Mouse (Mus musculus) midbrain, embryonic 12.5 days (tissue): ENCODE results near the gene Ddx46. TPM values are rescaled to one million over a fixed set of nuclear protein-coding genes. Genes with fewer than 3 reads are reported as not detected.
"Not testable (repeated sequence)": the region's sequence is repeated elsewhere in the genome, so short reads cannot be mapped to it uniquely, and the experiment has no call there.

Source experiments
- ATAC-seq: fragments of 200-750 bp; cut with Nextera tagmentation; 2 replicates; pipeline ENCODE4 v1.8.0; 2017; ENCODE audit warnings: low read depth, moderate TSS enrichment, moderate library complexity; ENCODE audit not compliant: low FRiP score
- H3K27ac ChIP-seq: fragments of 300-500 bp; sonication (generic); replicated peaks from 2 replicates; pipeline ENCODE4 v1.5.1; 2016; ENCODE audit warnings: mild to moderate bottlenecking
- H3K27me3 ChIP-seq: fragments of 300-500 bp; sonication (generic); 2 replicates; pipeline ENCODE4 v1.6.1; 2016; ENCODE audit warnings: mild to moderate bottlenecking
- H3K36me3 ChIP-seq: fragments of 300-500 bp; sonication (generic); 2 replicates; pipeline ENCODE4 v1.6.1; 2016
- H3K4me1 ChIP-seq: fragments of 300-500 bp; sonication (generic); 2 replicates; pipeline ENCODE4 v1.6.1; 2016
- H3K4me2 ChIP-seq: fragments of 300-500 bp; sonication (generic); replicated peaks from 2 replicates; pipeline ENCODE4 v1.6.1; 2016; ENCODE audit warnings: mild to moderate bottlenecking, moderate library complexity
- H3K4me3 ChIP-seq: fragments of 300-500 bp; sonication (generic); 2 replicates; pipeline ENCODE4 v1.5.1; 2016; ENCODE audit warnings: mild to moderate bottlenecking
- H3K9ac ChIP-seq: fragments of 300-500 bp; sonication (generic); replicated peaks from 2 replicates; pipeline ENCODE4 v1.6.1; 2016; ENCODE audit warnings: mild to moderate bottlenecking, moderate library complexity
- H3K9me3 ChIP-seq: fragments of 300-500 bp; sonication (generic); 2 replicates; pipeline ENCODE4 v1.6.1; 2016; ENCODE audit warnings: mild to moderate bottlenecking
- WGBS: fragments of 180-500 bp; shearing (Covaris S2); methylation state at CpG from one replicate; pipeline ENCODE4 v1.1.7; 2016; 5-methylcytosine and 5-hydroxymethylcytosine counted together
- polyA plus RNA-seq: library from polyadenylated mRNA; unstranded; fragments of >200 nt; fragmentation: Nextera tagmentation; extraction: Ambion mirVana; gene quantifications from 2 replicates; pipeline ENCODE4 v1.2.1, GENCODE M21; 2016

The Ddx46 gene
- polyA plus RNA-seq, 1 experiment from 2014 or later = 43.0 TPM

DNA sequence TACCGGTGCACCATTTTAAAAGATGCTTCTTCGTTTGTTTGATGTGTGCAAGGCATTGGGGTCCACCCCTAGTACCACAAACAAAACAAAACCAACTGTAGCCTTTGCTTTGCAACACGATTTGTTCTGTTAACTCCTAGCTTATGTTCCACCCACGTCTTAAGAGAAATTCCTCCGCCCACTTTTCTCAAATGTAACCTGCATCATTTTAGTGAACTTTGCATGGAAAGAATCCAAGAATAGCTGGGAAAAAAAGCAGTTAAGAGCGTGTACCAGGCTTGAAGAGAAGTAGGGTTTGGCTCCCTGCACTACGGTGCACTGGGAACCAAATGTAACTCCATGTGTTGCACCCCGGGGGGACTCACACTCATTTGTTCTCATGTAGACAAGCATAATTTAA lies 59.3 kb downstream of the Ddx46 start:
- 21% methylated on average over 8 of the region's 8 CpGs for WGBS
- peak overlapping the region; percentile 100 for H3K9ac ChIP-seq
- no peaks in the 10 kb centered on the region for H3K27me3 ChIP-seq
- ATAC-seq = no peak
- H3K4me1 ChIP-seq = peaks cover 22% of the 10 kb centered on the region
- peak overlapping the region; percentile 87 for H3K4me2 ChIP-seq
- H3K36me3 ChIP-seq = peaks cover 9% of the 10 kb centered on the region
- H3K4me3 ChIP-seq = peak overlapping the region; percentile 100
- H3K9me3 ChIP-seq = no peaks in the 10 kb centered on the region
- H3K27ac ChIP-seq = no peak overlapping the region

DNA sequence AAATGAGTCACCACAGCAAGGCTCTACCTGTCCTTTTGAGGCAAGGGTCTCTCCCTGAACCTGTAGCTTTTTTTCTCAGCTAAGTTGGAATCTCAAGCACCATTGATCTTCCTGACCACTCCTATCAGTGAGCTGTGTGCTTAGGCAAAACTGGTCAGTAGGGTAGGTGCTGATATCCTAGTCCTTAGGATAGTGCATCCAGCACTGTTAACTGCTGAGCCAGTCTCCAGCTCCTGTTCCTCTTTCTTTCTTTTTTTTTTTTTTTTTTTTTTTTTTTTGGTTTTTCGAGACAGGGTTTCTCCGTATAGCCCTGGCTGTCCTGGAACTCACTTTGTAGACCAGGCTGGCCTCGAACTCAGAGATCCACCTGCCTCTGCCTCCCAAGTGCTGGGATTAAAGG lies 61.2 kb downstream of the Ddx46 start:
- not testable (repeated sequence) for H3K9ac ChIP-seq, H3K27ac ChIP-seq, H3K27me3 ChIP-seq, H3K4me2 ChIP-seq, H3K9me3 ChIP-seq, ATAC-seq, H3K4me3 ChIP-seq
- peaks cover 22% of the 10 kb centered on the region for H3K4me1 ChIP-seq
- 75% methylated on average over 1 of the region's 3 CpGs for WGBS
- H3K36me3 ChIP-seq = peaks cover 27% of the 10 kb centered on the region

DNA sequence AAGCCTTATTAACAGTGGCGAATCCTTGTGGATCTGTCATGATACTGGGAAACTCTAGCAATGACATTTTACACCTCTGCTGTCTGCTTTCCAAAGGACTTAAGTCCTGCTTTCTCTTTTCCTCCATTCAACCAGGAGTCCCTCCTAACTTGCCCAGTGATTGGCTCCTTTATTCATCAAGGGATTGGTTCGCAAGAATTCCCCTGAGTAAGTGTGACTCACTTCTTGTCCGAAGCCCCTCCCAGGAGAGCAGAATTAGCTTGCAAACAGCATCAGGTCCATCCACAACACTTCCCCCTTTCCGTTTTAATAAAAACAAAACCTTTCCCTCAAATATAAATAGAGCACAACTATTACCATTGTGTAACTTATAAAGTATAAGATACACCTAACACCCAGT lies 69.5 kb downstream of the Ddx46 start:
- H3K4me2 ChIP-seq = no peak overlapping the region
- no peaks in the 10 kb centered on the region for H3K27me3 ChIP-seq
- peaks cover 6% of the 10 kb centered on the region; the same call in 1 of the 2 replicates for H3K9me3 ChIP-seq
- no peak overlapping the region for H3K4me3 ChIP-seq
- no peaks in the 10 kb centered on the region for H3K4me1 ChIP-seq
- H3K36me3 ChIP-seq = peaks cover 50% of the 10 kb centered on the region
- ATAC-seq = no peak
- H3K9ac ChIP-seq = no peak overlapping the region
- WGBS = 88% methylated on average over 4 of the region's 4 CpGs
- no peak overlapping the region for H3K27ac ChIP-seq

DNA sequence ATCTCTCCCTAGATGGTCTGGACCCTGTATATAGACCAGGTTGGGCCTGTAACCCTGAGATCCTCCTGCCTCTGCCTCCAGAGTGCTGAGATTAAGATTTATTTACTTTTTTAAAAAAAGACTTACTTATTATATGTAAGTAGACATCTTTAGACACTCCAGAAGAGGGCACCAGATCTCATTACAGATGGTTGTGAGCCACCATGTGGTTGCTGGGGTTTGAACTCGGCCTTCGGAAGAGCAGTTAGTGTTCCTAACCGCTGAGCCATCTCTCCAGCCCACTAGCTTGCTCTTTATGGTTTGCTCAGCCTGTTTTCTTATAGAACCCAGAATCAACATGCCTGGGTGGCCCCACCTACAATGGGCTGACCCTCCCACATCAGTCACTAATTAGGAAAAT lies 78.0 kb downstream of the Ddx46 start:
- Histone ChIP-seq H3K4me2 (no peak overlapping the region), H3K9ac (no peak overlapping the region), H3K36me3 (peaks cover 2% of the 10 kb centered on the region; the same call in 1 of the 2 replicates), H3K4me3 (no peak overlapping the region), H3K4me1 (peaks cover 13% of the 10 kb centered on the region; the same call in 1 of the 2 replicates), H3K27ac (no peak overlapping the region), H3K27me3 (no peaks in the 10 kb centered on the region), H3K9me3 (no peaks in the 10 kb centered on the region)
- ATAC-seq = no peak
- WGBS = 98% methylated on average over 3 of the region's 3 CpGs

DNA sequence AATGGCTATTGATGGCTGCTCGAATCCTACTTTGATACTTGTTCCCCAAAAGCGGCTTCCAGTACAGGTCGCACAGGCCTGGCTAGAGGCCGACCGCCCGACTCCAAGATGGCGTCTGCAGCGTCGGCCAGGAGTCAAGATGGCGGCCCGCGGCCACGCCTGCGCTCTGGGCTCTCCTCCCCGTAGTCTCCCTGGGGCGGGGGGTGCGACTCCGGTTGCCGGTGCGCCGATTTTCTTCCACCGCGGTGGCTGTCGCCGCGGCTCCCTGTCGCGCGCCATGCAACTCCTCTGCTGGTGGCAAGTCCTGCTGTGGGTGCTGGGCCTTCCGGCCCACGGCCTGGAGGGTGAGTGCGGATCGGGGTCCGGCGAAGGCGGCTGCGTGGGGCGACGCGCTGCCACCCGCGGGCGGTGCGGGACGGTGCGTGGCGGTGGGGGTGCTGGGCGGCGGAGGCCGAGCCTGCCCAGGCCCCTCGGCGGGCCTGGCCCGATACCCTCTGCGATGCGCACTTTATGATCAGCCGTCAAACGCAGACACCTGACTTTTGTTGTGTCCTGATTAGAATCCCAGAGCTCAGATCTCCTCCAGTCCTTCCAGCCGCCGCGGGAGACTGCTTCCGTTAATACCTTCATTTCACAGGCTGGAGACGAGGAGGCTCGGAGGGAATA lies 79.8 kb downstream of the Ddx46 start, which contains the start of gene Txndc15:
Txndc15 (plus strand) TSS at position 150 of the 666 bp plus-strand sequence.
- WGBS = under 1% methylated on average over 63 of the region's 63 CpGs
- H3K4me2 ChIP-seq = peak within 1 kb of the TSS; percentile 59
- peaks cover 19% of the 10 kb centered on the region for H3K36me3 ChIP-seq
- H3K27ac ChIP-seq = peak within 1 kb of the TSS; percentile 95
- peak within 1 kb of the TSS; percentile 93 for H3K4me3 ChIP-seq
- H3K9ac ChIP-seq = peak within 1 kb of the TSS; percentile 90
- H3K4me1 ChIP-seq = peaks cover 13% of the 10 kb centered on the region; the same call in 1 of the 2 replicates
- H3K9me3 ChIP-seq = no peaks in the 10 kb centered on the region
- peak; percentile 93 for ATAC-seq
- no peaks in the 10 kb centered on the region for H3K27me3 ChIP-seq

DNA sequence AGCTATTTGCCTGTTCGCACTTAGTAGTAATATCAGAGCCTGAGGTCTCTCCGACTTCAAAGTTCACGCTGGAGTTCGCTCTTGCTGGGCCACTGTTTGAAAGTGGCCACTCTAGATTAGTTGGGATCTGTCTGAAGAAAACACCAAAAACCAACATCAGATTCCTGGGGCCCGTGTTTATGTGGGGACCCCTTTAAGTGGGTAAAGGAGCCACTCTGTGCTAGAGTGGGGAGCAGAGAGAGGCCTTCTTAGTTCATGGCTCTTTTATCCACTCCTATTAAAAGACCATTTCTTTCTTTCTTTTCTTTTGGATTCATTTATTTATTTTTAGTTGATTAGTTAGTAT lies 80.3 kb downstream of the Ddx46 start:
- Histone ChIP-seq H3K9me3 (no peaks in the 10 kb centered on the region), H3K4me2 (peak overlapping the region; percentile 59), H3K4me3 (peak overlapping the region; percentile 93), H3K4me1 (peaks cover 13% of the 10 kb centered on the region; the same call in 1 of the 2 replicates), H3K27me3 (no peaks in the 10 kb centered on the region), H3K9ac (peak overlapping the region; percentile 90), H3K36me3 (peaks cover 24% of the 10 kb centered on the region), H3K27ac (peak overlapping the region; percentile 95)
- ATAC-seq = no peak
- WGBS = 11% methylated on average over 5 of the region's 5 CpGs

DNA sequence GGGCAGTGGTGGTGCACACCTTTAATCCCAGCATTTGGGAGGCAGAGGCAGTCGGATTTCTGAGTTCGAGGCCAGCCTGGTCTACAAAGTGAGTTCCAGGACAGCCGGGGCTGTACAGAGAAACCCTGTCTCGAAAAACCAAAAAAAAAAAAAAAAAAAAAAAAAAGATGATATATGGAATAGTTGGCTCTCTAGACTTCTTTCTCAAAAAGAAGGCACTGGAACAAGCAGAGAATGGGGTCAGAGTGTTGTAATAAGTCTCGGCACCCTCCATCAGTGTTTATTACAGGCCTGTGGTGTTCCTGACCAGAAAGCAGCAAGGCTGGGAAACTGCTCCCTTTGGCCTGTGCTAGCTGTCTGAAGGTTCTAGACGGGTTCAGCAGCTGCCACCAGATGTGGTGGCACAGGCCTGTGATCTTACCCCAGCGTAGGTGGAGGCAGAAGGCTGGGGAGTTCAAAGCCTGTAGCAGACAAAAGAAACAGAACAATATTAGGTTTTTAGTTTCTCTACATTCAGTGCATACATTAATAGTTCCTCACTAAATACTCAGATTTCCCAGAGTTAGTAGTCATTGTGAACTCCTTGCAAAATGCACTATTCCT lies 81.2 kb downstream of the Ddx46 start:
- Histone ChIP-seq H3K9ac (no peak overlapping the region), H3K4me2 (peak overlapping the region; percentile 59), H3K4me1 (peaks cover 13% of the 10 kb centered on the region; the same call in 1 of the 2 replicates), H3K36me3 (peaks cover 31% of the 10 kb centered on the region), H3K9me3 (no peaks in the 10 kb centered on the region), H3K27ac (no peak overlapping the region), H3K27me3 (no peaks in the 10 kb centered on the region), H3K4me3 (no peak overlapping the region)
- no peak for ATAC-seq
- WGBS = 89% methylated on average over 7 of the region's 7 CpGs

DNA sequence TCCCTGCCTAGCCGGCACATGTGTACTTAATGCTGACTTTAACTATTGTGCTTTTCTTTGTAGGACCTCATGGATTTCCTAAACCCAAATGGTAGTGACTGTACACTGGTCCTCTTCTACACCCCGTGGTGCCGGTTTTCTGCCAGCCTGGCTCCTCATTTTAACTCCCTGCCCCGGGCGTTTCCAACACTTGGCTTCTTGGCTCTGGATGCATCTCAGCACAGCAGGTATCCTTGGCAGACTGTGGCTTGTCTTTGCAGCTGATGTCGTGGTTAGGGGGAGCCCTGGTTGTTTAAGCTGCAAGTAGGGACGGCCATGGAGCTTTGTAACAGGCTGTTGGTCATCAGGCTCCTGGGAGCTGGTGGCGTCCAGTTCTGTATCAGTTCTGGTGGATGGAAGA lies 86.7 kb downstream of the Ddx46 start:
- Histone ChIP-seq H3K4me3 (no peak overlapping the region), H3K36me3 (peaks cover 67% of the 10 kb centered on the region)

DNA sequence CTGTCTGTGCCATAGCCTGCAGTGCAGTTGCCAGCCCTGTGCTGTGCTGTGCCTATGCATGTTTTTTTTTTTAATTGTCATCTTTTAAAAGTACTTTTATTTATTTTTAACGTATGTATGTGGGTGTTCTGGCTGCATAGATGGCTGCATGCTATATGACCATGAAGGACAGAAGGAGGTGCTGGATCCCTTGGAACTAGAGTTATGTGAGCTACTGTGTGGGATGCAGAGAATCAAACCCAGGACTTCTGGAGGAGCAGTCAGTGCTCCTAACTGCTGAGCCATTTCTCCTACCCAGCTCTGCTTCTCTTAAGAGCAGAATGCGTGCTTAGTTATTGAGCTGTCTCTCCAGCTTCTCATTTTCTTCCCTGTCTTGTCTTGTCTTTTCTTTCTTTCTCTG lies 87.2 kb downstream of the Ddx46 start:
- Histone ChIP-seq H3K27ac (no peak overlapping the region), H3K4me3 (no peak overlapping the region), H3K9ac (no peak overlapping the region), H3K4me1 (no peaks in the 10 kb centered on the region), H3K4me2 (no peak overlapping the region), H3K9me3 (no peaks in the 10 kb centered on the region), H3K27me3 (no peaks in the 10 kb centered on the region), H3K36me3 (peaks cover 67% of the 10 kb centered on the region)
- 92% methylated on average over 2 of the region's 2 CpGs for WGBS
- ATAC-seq = no peak

More for the DNA sequence above, 86.7 kb downstream of the Ddx46 start:
- no peak for ATAC-seq
- Histone ChIP-seq H3K27ac (no peak overlapping the region), H3K9me3 (no peaks in the 10 kb centered on the region), H3K27me3 (no peaks in the 10 kb centered on the region), H3K4me2 (no peak overlapping the region), H3K4me1 (peaks cover 4% of the 10 kb centered on the region; the same call in 1 of the 2 replicates), H3K9ac (no peak overlapping the region)
- WGBS = 79% methylated on average over 8 of the region's 8 CpGs

DNA sequence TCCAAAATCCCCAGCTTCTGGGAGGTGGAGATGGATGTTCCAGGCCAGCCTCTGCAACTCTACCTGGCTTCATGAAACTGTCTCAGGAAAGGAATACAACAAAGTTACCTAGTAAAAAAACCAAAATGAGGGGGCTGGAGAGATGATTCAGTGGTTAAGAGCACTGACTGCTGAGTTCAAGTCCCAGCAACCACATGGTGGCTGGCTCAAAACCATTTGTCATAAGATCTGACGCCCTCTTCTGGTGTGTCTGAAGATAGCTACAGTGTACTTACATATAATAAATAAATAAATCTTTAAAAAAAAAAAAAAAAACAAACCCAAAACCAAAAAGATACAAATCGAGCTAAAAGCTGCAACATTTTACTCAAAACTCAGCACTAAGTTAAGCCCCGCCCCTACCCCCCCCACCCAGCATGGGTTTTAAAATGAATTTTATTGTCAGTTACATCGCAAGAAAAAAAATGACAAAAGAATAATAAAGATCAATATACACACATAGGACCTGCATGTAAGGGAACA lies 91.8 kb downstream of the Ddx46 start:
- no peaks in the 10 kb centered on the region for H3K27me3 ChIP-seq
- no peak for ATAC-seq
- no peaks in the 10 kb centered on the region for H3K9me3 ChIP-seq
- no peaks in the 10 kb centered on the region for H3K4me1 ChIP-seq
- 10% methylated on average over 4 of the region's 4 CpGs for WGBS
- peaks cover 29% of the 10 kb centered on the region for H3K36me3 ChIP-seq
- H3K27ac ChIP-seq = peak overlapping the region; percentile 97
- peak overlapping the region; percentile 61 for H3K4me3 ChIP-seq
- peak overlapping the region; percentile 60 for H3K4me2 ChIP-seq
- H3K9ac ChIP-seq = peak overlapping the region; percentile 71

DNA sequence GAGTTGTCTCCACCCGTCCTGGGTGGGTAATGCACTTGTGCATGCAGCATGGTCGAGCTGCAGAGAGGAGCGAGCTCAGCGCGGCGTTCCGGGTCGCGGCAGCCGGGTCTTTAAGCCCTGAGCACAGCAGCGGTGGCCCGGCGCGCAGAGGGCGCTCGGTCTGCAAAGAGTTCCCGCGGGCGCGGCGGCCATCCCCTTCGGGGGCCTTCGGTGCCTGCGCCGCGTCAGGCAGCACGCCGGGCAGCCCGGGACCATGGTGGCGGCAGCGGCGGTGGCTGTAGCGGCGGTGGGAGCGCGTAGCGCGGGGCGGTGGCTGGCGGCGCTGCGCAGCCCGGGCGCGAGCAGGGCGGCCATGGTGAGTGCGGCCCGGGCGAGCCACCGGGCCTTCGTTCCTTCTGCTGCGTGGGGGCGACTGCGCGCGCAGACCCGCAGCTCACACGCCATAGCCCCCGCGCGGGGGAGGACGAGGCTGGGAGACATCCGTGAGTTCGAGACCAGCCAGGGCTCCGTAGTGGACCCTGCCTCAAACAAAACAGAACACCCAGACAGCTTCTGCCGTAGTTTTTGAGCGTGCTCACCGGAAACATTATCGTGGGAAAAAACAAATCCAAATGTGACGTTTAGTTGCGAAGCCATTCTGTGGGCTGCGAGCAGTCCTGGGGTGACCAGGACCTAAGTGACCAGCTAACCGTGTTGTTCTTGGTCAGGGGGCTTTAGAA lies 92.5 kb downstream of the Ddx46 start, which contains the start of gene Pcbd2:
Pcbd2 (plus strand) TSS at position 249 of the 719 bp plus-strand sequence.
- WGBS = under 1% methylated on average over 63 of the region's 73 CpGs
- H3K27me3 ChIP-seq = no peaks in the 10 kb centered on the region
- no peaks in the 10 kb centered on the region for H3K4me1 ChIP-seq
- peak; percentile 91 for ATAC-seq
- peak within 1 kb of the TSS; percentile 97 for H3K27ac ChIP-seq
- H3K4me3 ChIP-seq = peak within 1 kb of the TSS; percentile 61
- no peaks in the 10 kb centered on the region for H3K9me3 ChIP-seq
- peaks cover 24% of the 10 kb centered on the region for H3K36me3 ChIP-seq
- H3K4me2 ChIP-seq = peak within 1 kb of the TSS; percentile 60
- peak within 1 kb of the TSS; percentile 71 for H3K9ac ChIP-seq
